Mouse (Mus musculus) CH12.LX (cell line): ENCODE results near the gene Rbm6. TPM values are rescaled to one million over a fixed set of nuclear protein-coding genes. Genes with fewer than 3 reads are reported as not detected.

Source experiments
- DNase-seq: peaks from one replicate; pipeline ENCODE4 v3.0.0-alpha.2; 2013; ENCODE audit errors: extremely low read depth
- H3K27ac ChIP-seq: 2 replicates; pipeline ENCODE4 v1.5.1; 2012; ENCODE audit warnings: low read depth, mild to moderate bottlenecking, control low read depth, moderate library complexity; ENCODE audit not compliant: insufficient read depth
- H3K27me3 ChIP-seq: replicated peaks from 2 replicates; pipeline ENCODE3; 2012; ENCODE audit warnings: inconsistent platforms
- H3K36me3 ChIP-seq, 2 experiments: replicated peaks in 1 of 2; 2 replicates each; pipeline versions ENCODE3 to v1.6.1; 2012; ENCODE audit warnings: inconsistent platforms in 1 of 2, low read length in 1 of 2, mild to moderate bottlenecking in 1 of 2, mixed read lengths in 1 of 2, moderate library complexity in 1 of 2; ENCODE audit not compliant: control insufficient read depth in 1 of 2, insufficient read depth in 1 of 2
- H3K4me1 ChIP-seq, 2 experiments: 2 replicates each; pipeline ENCODE4 v1.6.1; 2012; ENCODE audit warnings: inconsistent platforms in 1 of 2, moderate library complexity in 1 of 2; ENCODE audit not compliant: insufficient read depth in 2 of 2, control insufficient read depth in 1 of 2
- H3K4me2 ChIP-seq: 2 replicates; pipeline ENCODE4 v1.6.1; 2012; ENCODE audit warnings: low read depth, mild to moderate bottlenecking, control low read depth; ENCODE audit not compliant: poor library complexity, insufficient read depth, severe bottlenecking
- H3K4me3 ChIP-seq, 3 experiments: fragments of 150-350 bp in 1 of 3; sonication (generic) in 1 of 3; replicated peaks in 1 of 3; 2 replicates each; pipeline versions ENCODE3 to v1.5.1; 2011 to 2012; ENCODE audit warnings: low read depth in 2 of 3, low read length in 2 of 3, mild to moderate bottlenecking in 2 of 3, moderate library complexity in 2 of 3, control low read depth in 1 of 3, improper control_type of control experiment in 1 of 3, inconsistent platforms in 1 of 3, mixed read lengths in 1 of 3; ENCODE audit not compliant: poor library complexity in 1 of 3
- H3K79me2 ChIP-seq: replicated peaks from 2 replicates; pipeline ENCODE4 v1.6.1; 2012; ENCODE audit warnings: mild to moderate bottlenecking, moderate library complexity; ENCODE audit not compliant: control insufficient read depth, poor library complexity, insufficient read depth, severe bottlenecking; ENCODE audit errors: extremely low read depth
- H3K9ac ChIP-seq: 2 replicates; pipeline ENCODE4 v1.6.1; 2012; ENCODE audit warnings: low read depth, mild to moderate bottlenecking, control low read depth, moderate library complexity; ENCODE audit not compliant: insufficient read depth
- H3K9me3 ChIP-seq: replicated peaks from 2 replicates; pipeline ENCODE3; 2012; ENCODE audit warnings: low read length, inconsistent platforms, mixed read lengths
- CHD2 ChIP-seq: IDR thresholded peaks from 2 replicates; pipeline ENCODE4 v1.6.1; 2011; ENCODE audit warnings: low read length, improper control_type of control experiment
- EP300 ChIP-seq: IDR thresholded peaks from 2 replicates; pipeline ENCODE4 v1.6.1; 2011; ENCODE audit warnings: low read length, improper control_type of control experiment
- HCFC1 ChIP-seq: IDR thresholded peaks from 2 replicates; pipeline ENCODE4 v1.6.1; 2012; ENCODE audit warnings: low read depth, mild to moderate bottlenecking, inconsistent platforms, low read length, improper control_type of control experiment
- IRF4 ChIP-seq: IDR thresholded peaks from 2 replicates; pipeline ENCODE4 v1.6.1; 2014; ENCODE audit warnings: low read depth, mild to moderate bottlenecking, inconsistent platforms, low read length, improper control_type of control experiment
- KAT2A ChIP-seq: IDR thresholded peaks from 2 replicates; pipeline ENCODE4 v1.6.1; 2012; ENCODE audit warnings: low read length, improper control_type of control experiment, inconsistent platforms; ENCODE audit not compliant: insufficient replicate concordance
- MAFK ChIP-seq: IDR thresholded peaks from 2 replicates; pipeline ENCODE4 v1.6.1; 2011; ENCODE audit warnings: low read length, improper control_type of control experiment; ENCODE audit not compliant: insufficient replicate concordance
- MAX ChIP-seq: IDR thresholded peaks from 2 replicates; pipeline ENCODE4 v1.6.1; 2011; ENCODE audit warnings: low read length, improper control_type of control experiment
- MAZ ChIP-seq: IDR thresholded peaks from 2 replicates; pipeline ENCODE4 v1.6.1; 2012; ENCODE audit warnings: low read depth, mild to moderate bottlenecking, inconsistent platforms, low read length, improper control_type of control experiment, moderate library complexity
- MXI1 ChIP-seq: IDR thresholded peaks from 2 replicates; pipeline ENCODE4 v1.6.1; 2011; ENCODE audit warnings: mild to moderate bottlenecking, low read depth, low read length, improper control_type of control experiment
- RAD21 ChIP-seq: IDR thresholded peaks from 2 replicates; pipeline ENCODE4 v1.6.1; 2011; ENCODE audit warnings: low read depth, mild to moderate bottlenecking, low read length, improper control_type of control experiment, moderate library complexity
- SIN3A ChIP-seq: IDR thresholded peaks from 2 replicates; pipeline ENCODE4 v1.6.1; 2012; ENCODE audit warnings: low read length, improper control_type of control experiment, inconsistent platforms
- SMC3 ChIP-seq: IDR thresholded peaks from 2 replicates; pipeline ENCODE4 v1.6.1; 2011; ENCODE audit warnings: low read depth, low read length, improper control_type of control experiment
- TBP ChIP-seq: conservative IDR thresholded peaks from 2 replicates; pipeline ENCODE4 v1.6.1; 2011; ENCODE audit warnings: low read depth, low read length, improper control_type of control experiment
- TCF12 ChIP-seq: IDR thresholded peaks from 2 replicates; pipeline ENCODE4 v1.6.1; 2014; ENCODE audit warnings: low read depth, mild to moderate bottlenecking, inconsistent platforms, low read length, improper control_type of control experiment
- UBTF ChIP-seq: IDR thresholded peaks from 2 replicates; pipeline ENCODE4 v1.6.1; 2012; ENCODE audit warnings: low read depth, mild to moderate bottlenecking, inconsistent platforms, low read length, improper control_type of control experiment, moderate library complexity
- USF1 ChIP-seq: IDR thresholded peaks from 2 replicates; pipeline ENCODE4 v1.6.1; 2014; ENCODE audit warnings: low read depth, mild to moderate bottlenecking, inconsistent platforms, low read length, improper control_type of control experiment
- USF2 ChIP-seq: conservative IDR thresholded peaks from 2 replicates; pipeline ENCODE4 v1.6.1; 2011; ENCODE audit warnings: low read depth, low read length, improper control_type of control experiment
- ZC3H11A ChIP-seq: IDR thresholded peaks from 2 replicates; pipeline ENCODE4 v1.6.1; 2012; ENCODE audit warnings: low read depth, mild to moderate bottlenecking, inconsistent platforms, low read length, improper control_type of control experiment
- ZKSCAN1 ChIP-seq: IDR thresholded peaks from 2 replicates; pipeline ENCODE4 v1.6.1; 2012; ENCODE audit warnings: low read depth, inconsistent platforms, low read length, improper control_type of control experiment, borderline replicate concordance
- dilution Hi-C: fragments of 300-500 bp; cut with MboI; formaldehyde crosslinking; loops from 2 replicates; pipeline ENCODE4 v1.14.3; 2020; ENCODE audit warnings: low sequenced_read_pairs; ENCODE audit not compliant: extremely low pct_unique_long_range_greater_than_20kb, extremely low pct_ligation_motif_present
- in situ Hi-C: fragments of 300-500 bp; cut with MboI; formaldehyde crosslinking; loops from 3 replicates; pipeline ENCODE4 v1.14.3; 2019; ENCODE audit warnings: low sequenced_read_pairs, low pct_ligation_motif_present, low pct_unique_long_range_greater_than_20kb, mixed read lengths
- polyA plus RNA-seq: library from polyadenylated mRNA; unstranded; fragments of >175 nt; gene quantifications from 2 replicates; pipeline ENCODE4 v1.2.1, GENCODE M21; 2012; ENCODE audit warnings: low read depth; ENCODE audit not compliant: insufficient read length
- total RNA-seq, 2 experiments: library from RNA; depleted of rRNA; stranded (reverse); fragments of 300-350 nt in 1 of 2; fragments of >200 nt in 1 of 2; gene quantifications; 2 replicates each; pipeline ENCODE4 v1.2.3; 2012 to 2014

Gene Rbm6
- total and polyA plus RNA-seq, 3 experiments, result 39.1 to 56.6 (median 43.3) TPM

DNA sequence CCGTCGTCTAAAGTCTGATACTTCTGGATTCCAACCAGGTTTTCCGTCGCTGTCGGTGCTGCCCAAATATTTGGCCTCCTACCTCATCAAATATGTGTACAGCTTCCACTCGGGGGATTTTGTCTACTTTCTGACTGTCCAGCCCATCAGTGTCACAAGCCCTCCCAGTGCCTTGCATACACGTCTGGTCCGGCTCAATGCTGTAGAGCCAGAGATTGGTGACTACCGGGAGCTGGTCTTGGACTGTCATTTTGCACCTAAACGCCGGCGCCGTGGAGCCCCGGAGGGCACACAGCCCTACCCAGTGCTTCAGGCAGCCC, 34.7 kb upstream of the Rbm6 start:
- Histone ChIP-seq H3K4me2 (no peak overlapping the region), H3K4me3 (no peak overlapping the region), H3K36me3 (peaks cover 4 to 9% of the 10 kb centered on the region in 2 experiments), H3K27me3 (peaks cover 40% of the 10 kb centered on the region), H3K9ac (no peak overlapping the region), H3K9me3 (no peaks in the 10 kb centered on the region), H3K79me2 (no peaks in the 10 kb centered on the region), H3K27ac (no peak overlapping the region), H3K4me1 (peaks cover 3 to 9% of the 10 kb centered on the region in 2 experiments; a peak in 2 of 4 replicates)
- dilution Hi-C loops (no loop called here), in situ Hi-C loops (no loop called here)
- no peak for DNase-seq
- TF ChIP-seq CHD2 (no peak), USF2 (no peak), SIN3A (no peak), UBTF (no peak), RAD21 (no peak), ZC3H11A (no peak), EP300 (no peak)

- peak overlapping the region; percentile 39; the same call in 1 of the 2 replicates for H3K4me2 ChIP-seq
- H3K4me1 ChIP-seq, result peaks cover 3 to 9% of the 10 kb centered on the region in 2 experiments; a peak in 2 of 4 replicates
- dilution Hi-C loops (no loop called here), in situ Hi-C loops (no loop called here)
- H3K9me3 ChIP-seq, result no peaks in the 10 kb centered on the region
- peaks cover 34% of the 10 kb centered on the region for H3K27me3 ChIP-seq
- DNase-seq, result no peak
- TF ChIP-seq IRF4 (no peak), USF1 (no peak), KAT2A (no peak), MAZ (no peak), MAX (no peak), USF2 (no peak), MXI1 (no peak), TCF12 (no peak), ZKSCAN1 (no peak), MAFK (no peak), HCFC1 (no peak), CHD2 (no peak), SIN3A (no peak), UBTF (no peak), TBP (no peak), SMC3 (no peak)
- H3K4me3 ChIP-seq, result no peak overlapping the region
- H3K9ac ChIP-seq, result no peak overlapping the region
- no peak overlapping the region for H3K27ac ChIP-seq
- H3K36me3 ChIP-seq, result peaks cover 10 to 15% of the 10 kb centered on the region in 2 experiments
- no peaks in the 10 kb centered on the region for H3K79me2 ChIP-seq
Measured at GRCm38 (mm10) chr9:107906967-107907800, 34.1 kb upstream of the Rbm6 start.
